Mouse (Mus musculus): ENCODE data around the gene Igfbp4.

The Igfbp4 gene

DNA sequence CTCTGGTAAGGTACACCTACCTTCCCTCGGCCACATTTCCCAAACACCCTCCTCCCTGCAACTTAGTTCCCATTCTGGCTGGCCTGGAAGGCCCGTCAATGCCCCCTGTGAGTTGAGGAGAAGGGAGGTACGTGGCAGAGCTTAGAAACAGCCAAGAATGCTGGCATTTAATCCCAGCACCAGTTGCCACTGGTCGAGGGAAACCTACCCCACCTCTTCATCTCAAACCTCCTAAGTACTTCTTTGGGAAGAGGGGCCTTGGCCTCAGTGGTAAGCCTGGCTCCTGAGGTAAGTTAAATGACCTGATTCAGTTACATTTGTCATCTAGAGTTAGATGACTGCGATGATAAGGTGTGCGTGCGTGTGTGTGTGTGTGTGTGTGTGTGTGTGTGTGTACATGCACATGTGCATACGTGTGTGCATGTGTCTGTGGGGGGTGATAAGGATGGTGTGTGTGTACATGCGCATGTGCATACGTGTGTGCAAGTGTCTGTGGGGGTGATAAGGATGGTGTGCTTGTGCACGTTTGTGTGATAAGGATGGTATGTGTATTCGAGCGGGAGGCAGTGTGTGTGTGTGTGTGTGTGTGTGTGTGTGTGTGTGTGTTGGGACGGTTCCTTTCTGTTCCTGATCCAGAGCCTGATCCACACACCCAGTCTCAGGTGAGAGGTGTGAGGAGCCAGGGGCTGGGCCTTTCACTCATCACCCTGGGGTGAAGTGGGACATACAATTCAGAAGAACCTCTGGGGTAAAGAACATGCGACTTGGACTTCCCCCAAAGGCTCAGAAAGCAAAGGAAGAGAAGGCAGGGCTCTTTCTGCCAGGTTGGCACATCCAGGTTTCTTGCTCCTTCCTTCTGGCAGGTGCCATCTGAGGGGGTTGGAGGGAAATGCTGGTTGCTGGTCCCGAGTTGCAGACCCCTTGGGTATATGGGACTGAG lies 1.1 kb downstream of the Igfbp4 start:
- DNase-seq (ENCODE audit: low read depth, low spot score): no peak

DNA sequence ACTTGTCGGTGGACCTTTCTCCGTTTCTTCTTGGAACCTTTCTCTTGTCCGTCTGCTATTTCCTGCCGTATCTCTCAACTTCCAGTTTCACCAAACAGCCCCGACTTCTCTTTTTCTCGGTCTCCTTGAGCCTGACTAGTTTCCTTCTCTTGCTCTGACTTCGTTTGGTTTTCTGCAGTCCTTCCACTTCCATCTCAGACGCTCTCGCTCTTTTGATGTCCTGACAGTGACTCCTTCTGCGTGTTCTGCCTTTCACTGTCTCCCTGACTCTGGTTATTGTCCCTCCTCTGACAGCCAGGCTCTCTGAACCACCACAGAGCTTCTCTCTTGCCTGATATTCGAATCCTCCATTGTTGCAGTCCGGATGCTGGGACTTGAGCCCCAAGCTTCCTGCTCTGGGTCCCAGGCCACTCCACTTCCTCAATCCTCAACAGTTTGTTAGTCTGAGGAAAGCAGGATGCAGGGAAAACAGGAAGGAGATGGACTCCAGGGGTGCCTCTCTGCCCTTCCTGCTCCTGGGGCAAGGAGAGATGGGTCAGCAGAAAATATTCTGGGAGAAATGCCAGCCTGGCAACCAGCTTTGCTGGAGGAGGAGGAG lies 1.9 kb downstream of the Igfbp4 start:
- no peak for DNase-seq (ENCODE audit: low read depth, low spot score)

DNA sequence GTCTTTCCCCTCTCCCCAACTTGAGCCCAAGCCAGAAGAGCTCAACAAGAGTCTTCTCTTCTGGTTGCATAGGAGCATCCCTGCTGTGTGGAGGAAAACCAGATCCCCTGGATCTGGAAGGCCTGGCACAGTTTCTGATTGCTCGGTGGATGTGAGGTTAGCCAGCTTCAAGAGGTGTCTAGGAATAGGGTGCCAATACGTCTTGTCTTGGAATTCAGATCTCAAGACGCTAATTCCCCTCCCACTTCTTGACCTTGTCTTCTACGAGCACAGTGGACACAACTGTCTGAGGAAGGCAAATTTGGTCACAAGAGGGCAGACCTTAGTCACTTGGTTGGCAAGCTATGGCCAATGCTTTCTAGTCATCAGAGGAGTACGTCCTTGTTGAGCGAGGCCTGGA lies 2.6 kb downstream of the Igfbp4 start:
- DNase-seq (ENCODE audit: low read depth, low spot score): no peak

DNA sequence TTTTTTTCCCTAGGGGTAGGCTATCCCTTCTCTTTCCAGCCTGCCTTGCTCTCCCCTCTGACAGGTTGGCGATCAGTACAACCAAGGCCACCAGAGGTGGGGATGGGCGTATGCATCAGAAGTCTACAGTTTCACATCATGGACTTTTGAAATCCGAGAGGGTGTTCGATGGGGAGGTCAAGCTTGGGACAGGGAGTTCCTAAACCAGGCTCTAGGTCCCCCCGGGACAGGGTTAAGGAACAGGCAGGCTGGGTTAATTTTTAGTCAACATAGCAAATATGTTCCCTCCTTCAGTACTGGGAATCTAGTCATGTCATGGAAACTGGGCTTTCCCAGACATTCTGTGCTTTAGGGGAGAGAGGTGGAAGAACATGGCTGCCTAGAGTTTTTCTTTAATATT lies 3.3 kb downstream of the Igfbp4 start:
- DNase-seq (ENCODE audit: low read depth, low spot score): no peak

DNA sequence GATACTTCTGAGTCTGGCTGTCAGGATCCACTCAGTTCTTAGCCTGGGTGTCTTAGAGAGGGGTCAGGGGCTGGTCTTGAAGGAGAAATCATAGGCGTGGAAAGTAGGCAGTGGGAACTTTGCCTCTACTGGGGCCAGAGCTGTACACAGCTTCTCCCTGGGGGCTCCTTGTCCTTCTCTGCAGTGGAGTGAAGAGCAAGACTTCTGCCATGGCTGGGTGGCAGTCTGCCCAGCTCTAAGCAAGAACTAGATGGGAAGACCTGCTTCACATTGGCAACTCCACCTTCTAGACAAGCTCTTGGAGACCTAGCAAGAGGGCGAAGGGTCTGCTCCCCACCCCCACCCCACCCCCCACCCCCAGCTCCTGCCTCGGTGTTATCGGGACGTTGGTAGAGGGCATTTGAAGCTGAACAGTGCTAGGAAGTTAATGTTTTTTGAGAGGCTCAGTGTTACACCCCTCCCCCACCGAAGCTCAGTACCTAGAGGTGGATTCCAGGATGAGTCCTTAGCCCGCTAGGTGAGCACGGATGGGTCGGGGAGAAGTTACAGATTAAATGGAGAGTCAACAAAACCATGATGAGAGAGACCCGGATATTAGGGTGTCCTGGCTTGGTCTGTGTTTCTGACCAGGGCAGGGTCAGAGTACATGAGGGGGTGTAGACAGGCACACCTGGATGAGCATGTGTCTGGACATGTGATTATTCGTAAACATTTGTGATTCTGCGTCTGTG lies 4.3 kb downstream of the Igfbp4 start:
- no peak for DNase-seq (ENCODE audit: low read depth, low spot score)

DNA sequence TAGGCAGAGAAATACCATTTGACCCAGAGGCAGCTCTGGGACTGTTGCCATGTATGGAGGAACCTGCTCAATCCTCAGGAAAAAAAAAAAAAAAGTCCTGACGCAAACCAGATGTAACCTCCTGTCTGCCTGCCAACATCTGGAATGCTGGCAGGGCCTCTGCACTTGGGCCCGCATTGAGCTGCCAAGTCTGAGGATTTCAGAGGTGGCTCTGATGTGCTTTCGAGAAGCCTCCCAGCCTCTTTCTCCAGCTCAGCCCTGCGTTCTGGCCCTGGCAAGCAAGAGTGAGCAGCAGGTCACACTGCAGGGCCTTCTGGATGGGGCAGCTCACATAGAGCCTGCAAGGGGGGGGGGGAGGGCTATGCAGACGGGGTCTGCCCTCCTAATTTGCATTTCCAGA lies 6.1 kb downstream of the Igfbp4 start:
- DNase-seq (ENCODE audit: low read depth, low spot score): no peak

DNA sequence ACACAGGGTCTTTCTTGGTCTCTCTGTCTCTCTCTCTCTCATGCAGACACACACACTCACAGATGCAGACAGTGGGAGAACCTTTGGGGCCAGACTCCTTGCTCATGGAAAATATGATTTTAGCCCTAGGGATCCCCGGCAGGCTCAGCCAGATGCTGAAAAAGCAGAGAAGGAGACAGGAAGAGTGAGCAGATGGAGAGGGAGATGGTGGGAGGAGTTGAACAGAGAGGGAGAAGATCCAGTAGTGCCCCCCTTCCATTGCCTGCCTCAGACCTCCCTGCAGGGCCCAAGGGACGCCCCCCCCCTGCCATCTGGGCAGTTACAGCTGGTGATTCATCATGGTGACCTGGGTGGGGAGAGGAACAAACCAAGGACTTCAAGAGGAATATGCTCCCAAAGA lies 6.6 kb downstream of the Igfbp4 start:
- no peak for DNase-seq (ENCODE audit: low read depth, low spot score)

DNA sequence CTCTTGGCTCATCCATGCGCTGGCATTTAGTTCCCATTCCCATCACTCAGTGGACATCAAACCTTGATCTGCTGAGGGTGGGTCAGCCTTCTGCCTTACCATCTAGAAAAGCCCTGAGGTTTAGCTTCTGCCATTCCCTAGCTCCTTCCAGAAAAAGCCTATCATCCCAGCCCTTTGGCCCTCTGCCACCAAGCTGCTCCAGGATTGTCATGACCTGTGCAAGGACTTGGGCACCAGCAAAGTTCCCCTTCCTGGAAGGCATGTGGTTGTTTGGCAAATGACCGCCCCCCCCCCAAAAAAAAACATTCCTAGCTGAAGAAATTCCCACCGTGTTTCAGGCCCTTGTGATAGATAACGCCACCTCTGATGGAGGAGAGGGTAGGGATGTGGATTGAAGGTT lies 14.1 kb downstream of the Igfbp4 start:
- no peak for DNase-seq (ENCODE audit: low read depth, low spot score)

DNA sequence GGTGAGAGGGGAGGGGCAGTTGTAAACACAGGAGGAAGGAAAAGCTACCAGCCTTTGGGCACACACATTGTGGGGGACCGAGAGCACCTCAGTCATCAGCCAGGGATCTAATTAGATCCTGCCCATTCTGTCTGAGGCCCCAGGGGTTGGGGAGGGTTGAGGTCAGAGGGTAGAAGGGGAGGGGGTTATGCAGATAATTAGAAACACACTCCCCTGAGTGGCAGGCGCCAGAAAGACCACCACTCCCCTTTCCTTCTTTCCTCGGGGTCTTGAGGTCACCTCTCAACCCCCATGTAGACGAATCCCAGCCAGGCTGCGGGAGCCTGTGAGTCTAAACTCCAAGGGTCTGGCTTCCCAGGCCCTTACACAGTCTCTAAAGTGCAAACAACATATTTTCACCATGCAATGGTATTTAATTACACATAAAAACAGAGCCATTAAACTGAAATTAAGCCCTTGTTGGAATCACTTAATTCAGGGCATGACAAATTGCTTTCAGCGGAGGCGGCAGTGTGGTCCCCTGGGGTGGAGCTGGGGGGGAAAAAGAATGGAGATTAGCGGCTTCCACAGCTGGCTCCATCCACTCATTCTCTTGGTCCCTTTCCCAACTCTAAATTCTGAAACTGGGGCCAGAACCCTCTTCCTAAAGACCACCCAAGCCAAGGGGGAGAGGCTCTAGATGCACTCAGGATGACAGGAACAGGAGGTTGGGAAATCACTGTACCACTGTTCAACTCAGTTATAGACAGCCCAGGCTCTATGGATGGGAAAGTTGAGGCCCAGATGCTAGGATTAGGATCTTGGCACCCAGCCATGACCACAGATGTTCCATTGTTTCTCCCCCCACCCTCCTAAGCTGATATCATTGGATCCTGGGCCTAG lies 14.8 kb downstream of the Igfbp4 start:
- DNase-seq (ENCODE audit: low read depth, low spot score): no peak

DNA sequence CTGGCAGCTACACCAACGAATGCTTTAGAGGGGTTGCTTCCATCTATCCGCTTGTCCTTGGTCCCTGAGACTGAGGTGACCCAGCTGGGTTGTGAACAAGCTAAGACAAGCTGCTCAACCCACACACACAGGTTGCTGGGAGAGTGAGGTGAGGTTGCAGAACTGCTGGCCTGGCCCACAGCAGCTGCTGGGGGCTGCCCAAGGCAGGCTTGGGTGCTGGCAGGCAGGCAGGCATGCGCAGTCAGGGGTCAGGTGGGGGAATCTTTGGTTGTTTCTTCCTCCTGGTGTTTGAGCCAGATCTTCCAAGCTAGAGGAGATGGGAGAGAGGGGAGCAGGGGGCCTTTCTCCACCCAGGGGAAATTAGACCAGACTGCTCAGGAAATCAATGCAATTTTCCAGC lies 19.4 kb downstream of the Igfbp4 start:
- DNase-seq (ENCODE audit: low read depth, low spot score): no peak

DNA sequence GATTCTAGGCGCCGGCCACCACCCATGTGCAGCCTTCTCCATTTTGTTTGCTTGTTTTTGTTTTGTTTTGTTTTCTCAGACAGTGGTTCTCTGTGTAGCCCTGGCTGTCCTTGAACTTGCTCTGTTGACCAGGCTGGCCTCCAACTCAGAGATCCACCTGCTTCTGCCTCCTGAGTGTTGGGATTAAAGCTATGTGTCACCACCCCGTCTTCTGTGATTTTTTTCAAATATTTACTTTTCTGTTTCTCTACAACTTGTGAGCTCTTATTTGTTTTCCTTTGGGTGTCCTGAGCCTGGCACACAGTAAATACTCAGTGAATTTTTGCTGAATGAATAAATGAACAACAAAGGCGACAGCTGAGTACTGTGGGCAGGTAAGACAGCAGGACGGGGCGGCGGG lies 21.6 kb downstream of the Igfbp4 start:
- no peak for DNase-seq (ENCODE audit: low read depth, low spot score)

DNA sequence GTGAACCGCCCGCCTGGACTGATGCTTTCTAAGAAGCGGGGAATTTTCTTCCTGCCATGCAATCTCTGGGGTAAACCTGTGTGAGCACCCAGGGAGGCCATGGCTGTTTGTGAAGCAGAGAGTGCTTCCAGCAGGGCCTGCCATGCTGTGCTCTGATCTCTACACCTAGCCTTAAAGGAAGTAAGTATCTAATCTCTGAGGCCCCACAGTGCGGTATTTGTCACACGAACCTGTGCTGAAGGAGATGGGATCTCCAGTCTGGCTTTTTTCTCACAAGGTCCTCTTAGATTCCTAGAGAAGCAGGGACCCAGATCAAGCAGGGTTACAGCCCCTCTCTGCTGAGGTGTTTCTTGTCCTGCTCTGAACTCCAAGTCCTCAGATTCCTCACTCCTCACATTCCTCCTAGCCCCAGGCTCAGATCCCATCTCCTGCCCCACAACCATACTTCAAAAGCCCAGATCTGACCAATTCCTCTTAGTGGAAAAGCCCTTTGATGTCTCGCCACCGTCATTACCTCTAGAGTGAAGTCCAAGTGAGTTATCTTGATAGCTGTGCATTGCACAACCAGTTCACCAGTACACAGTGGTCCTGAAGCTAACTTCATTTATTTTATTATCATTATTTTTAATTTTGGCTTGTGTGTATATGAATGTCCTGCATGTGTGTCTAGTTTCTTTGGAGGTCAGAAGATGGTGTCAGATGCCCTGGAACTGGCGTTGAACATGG lies 22.5 kb downstream of the Igfbp4 start:
- DNase-seq (ENCODE audit: low read depth, low spot score): no peak

DNA sequence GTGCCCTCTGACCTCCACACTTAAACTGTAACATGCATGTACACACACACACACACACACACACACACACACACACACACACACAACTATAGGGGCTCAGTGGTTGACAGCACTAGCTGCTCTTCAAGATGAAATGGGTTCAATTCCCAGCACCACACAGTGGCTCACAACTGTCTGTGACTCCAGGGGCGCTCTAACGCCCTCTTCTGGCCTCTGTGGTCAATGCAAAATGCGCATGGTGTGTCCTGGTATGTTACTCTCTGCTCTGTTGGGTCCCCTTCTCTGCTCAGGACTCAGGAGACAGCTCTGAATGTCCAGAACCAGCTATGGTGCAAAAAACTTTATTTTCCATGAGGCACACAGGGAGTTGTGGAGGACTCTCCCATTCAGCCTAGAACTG lies 24.3 kb downstream of the Igfbp4 start:
- no peak for DNase-seq (ENCODE audit: low read depth, low spot score)

DNA sequence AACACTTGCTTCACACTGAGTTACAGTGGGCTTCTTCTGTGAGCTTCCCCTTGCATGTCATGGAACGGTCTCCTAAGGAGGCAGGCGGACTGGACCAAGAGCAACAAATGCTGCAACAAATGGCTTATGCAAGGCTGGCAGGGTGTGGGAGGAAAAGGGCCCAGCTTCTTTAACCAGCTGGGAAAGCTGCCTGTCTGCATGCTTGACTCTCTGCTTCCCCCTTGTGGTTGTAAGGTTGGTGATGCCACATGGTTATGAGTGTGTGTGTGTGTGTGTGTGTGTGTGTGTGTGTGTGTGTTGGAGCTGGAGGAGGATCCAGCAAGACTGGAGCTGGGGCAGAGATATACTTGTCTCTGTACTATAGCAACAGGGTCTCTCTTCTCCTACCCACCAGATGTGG lies 24.9 kb downstream of the Igfbp4 start:
- DNase-seq (ENCODE audit: low read depth, low spot score): peak; percentile 79

DNA sequence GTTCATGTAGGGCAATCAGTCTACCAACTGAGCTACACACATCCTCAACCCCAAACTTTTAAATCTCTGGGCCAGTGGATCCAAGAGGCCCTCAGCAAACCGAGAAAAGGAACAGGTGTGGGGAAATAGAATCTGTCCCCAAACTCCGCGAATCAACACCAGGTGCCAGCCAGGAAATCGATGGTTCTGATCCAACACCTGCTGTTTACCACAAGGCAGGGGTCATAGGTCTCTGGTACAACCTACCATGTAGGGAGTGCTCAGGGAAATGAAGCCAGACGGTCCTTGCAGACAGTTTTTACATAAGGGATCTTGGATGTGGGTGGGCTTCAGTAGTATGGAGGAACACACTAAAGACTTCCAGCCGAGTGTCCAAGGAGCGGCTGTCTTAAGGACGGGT lies 26.5 kb downstream of the Igfbp4 start:
- DNase-seq (ENCODE audit: low read depth, low spot score): no peak

DNA sequence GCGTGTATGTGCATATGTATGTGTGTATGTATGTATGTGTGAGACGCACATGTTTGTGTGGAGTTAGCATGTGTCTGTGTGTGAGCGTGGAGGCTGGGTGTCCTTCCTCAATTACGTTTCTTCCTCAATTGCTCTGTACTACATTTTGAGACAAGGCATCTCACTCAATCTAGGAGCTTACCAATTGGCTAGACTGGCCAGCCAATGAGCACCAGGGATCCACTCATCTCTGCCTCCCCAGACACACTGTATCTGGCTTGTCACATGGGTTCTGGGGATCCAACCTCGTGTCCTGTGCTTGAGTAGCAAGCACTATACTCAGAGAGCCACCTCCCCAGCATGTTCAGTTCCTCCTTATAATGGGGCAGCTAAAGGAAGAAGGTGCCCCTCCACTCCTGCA lies 27.4 kb downstream of the Igfbp4 start:
- no peak for DNase-seq (ENCODE audit: low read depth, low spot score)

DNA sequence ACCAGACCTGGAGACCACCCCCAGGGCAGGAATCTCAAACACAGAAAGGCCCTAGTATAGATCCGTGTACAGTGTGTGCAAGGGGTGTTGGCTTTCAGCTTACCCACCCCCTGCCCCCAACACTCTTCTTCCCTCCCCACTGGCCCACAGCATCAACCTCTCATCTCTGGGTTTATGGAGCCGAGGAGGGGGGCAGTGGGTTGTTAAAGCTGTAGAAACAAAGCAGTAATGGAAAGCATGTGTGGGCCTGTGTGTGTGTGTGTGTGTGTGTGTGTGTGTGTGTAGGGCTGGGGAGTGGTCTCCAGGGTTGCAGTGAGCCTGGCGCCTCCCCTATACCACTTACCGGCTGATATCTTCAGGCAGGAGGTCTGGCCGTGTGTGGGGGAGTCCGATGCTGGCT lies 30.8 kb downstream of the Igfbp4 start:
- DNase-seq (ENCODE audit: low read depth, low spot score): no peak

DNA sequence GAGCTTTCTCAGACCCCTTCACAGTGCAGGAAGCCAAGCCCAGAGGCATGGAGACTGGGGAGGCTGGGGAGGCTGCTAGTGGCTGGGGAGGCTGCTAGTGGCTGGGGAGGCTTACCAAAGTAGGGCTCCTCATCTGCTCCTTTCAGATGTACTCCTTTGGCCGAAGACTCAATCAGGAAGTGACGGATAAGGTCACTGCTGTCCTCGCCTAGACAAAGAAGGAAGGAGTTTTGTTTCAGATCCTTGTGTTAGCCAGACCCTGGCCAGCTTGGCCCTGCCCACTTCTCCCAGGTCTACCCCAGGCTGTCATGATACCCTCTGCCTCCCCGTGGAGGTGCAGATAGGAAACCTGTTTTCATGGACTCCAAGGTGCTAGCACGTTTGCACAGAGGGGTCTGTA lies 32.7 kb downstream of the Igfbp4 start:
- no peak for DNase-seq (ENCODE audit: low read depth, low spot score)

DNA sequence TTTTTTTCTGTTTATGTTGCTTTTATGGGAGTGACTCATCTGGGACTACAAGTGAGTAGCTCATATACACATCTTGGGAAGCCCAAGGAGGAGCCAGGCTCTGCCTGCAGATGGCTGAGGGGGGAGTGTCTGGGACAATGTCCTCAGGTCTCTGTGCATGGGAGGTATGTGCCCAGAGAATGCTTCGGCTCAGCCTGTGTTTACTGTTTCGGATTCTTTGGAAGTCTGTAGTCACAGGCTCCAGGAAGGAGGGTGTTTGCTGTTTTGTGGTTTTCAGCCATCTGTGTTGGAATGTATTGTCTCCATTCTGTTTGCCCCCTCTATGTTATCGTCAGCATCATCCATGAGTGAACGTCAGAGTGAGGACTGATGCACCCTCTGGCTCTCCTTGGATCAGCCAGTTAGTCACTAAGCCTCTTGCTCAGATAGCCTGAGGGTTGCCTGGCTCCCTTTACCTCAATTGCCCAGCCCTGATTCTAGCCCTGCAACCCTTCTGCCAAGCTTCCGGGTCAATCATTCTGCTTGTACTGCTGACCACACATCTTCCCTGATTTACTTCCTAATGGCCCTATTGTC lies 35.8 kb downstream of the Igfbp4 start:
- no peak for DNase-seq (ENCODE audit: low read depth, low spot score)

DNA sequence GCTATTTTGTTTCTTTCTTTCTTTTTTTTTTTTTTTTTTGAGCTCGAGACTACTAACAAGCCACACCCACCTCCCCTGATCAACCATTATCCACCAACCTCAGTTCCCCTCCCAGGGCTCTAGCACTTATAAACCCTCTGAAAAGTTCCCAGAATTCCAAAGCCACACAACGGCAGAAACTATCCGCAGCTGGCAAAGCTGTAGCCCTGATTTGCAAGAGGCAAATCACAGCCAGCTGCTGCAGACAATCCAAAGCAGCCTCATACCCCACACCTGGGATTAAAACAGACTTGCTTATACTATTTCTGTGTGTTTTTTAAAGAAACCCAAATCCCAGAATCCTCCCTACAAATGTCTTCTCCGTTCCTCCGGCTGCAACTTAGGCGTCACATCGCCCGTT lies 36.8 kb downstream of the Igfbp4 start:
- DNase-seq (ENCODE audit: low read depth, low spot score): no peak
